Mouse (Mus musculus) cerebellum, adult 9-10 months (tissue): ENCODE measurements at regions not wholly inside any gene's neighbourhood (a gene's known extent, or its start where the extent isn't known, plus 50 kb on each side); places are given as distances from the start of the nearest gene placed in this dataset.

Experiments used
- DNase-seq: peaks from one replicate; pipeline ENCODE4 v3.0.0; 2022

GRCm38 (mm10) chr1:75839551-75840223 lies 293.6 kb downstream of the Slc4a3 start:
- DNase-seq, result no peak

GRCm38 (mm10) chr1:75842396-75842795 lies 296.3 kb downstream of the Slc4a3 start:
- DNase-seq, result no peak

- peak; percentile 31 for DNase-seq
Observed at GRCm38 (mm10) chr1:75843326-75843725, 297.3 kb downstream of the Slc4a3 start.

GRCm38 (mm10) chr1:75844123-75844522 lies 298.1 kb downstream of the Slc4a3 start:
- no peak for DNase-seq

- no peak for DNase-seq
Observed at GRCm38 (mm10) chr1:75844529-75844928, 298.5 kb downstream of the Slc4a3 start.

GRCm38 (mm10) chr1:75844981-75845380 lies 298.9 kb downstream of the Slc4a3 start:
- DNase-seq, result no peak

- no peak for DNase-seq
Observed at GRCm38 (mm10) chr1:75845771-75846535, 299.9 kb downstream of the Slc4a3 start.

- peak; percentile 49 for DNase-seq
Observed at GRCm38 (mm10) chr1:75847681-75848080, 301.6 kb downstream of the Slc4a3 start.

- DNase-seq, result no peak
Observed at GRCm38 (mm10) chr1:75848436-75848835, 302.4 kb downstream of the Slc4a3 start.

GRCm38 (mm10) chr1:75850131-75850530 lies 304.1 kb downstream of the Slc4a3 start:
- no peak for DNase-seq

- no peak for DNase-seq
Observed at GRCm38 (mm10) chr1:75858551-75859255, 312.6 kb downstream of the Slc4a3 start.

- no peak for DNase-seq
Observed at GRCm38 (mm10) chr1:75862757-75863156, 316.7 kb downstream of the Slc4a3 start.

- no peak for DNase-seq
Observed at GRCm38 (mm10) chr1:75866556-75866955, 320.5 kb downstream of the Slc4a3 start.

- no peak for DNase-seq
Observed at GRCm38 (mm10) chr1:75869414-75869813, 323.3 kb downstream of the Slc4a3 start.

GRCm38 (mm10) chr1:75869846-75870245 lies 323.8 kb downstream of the Slc4a3 start:
- DNase-seq, result no peak

GRCm38 (mm10) chr1:75873911-75874310 lies 327.8 kb downstream of the Slc4a3 start:
- no peak for DNase-seq

- peak; percentile 63 for DNase-seq
Observed at GRCm38 (mm10) chr1:75877209-75877608, 331.1 kb downstream of the Slc4a3 start.

- DNase-seq, result no peak
Observed at GRCm38 (mm10) chr1:75885632-75886031, 339.6 kb downstream of the Slc4a3 start.

- DNase-seq, result no peak
Observed at GRCm38 (mm10) chr1:75888499-75889208, 342.6 kb downstream of the Slc4a3 start.

- DNase-seq, result no peak
Observed at GRCm38 (mm10) chr1:75889847-75890591, 344.0 kb downstream of the Slc4a3 start.

GRCm38 (mm10) chr1:75890636-75891276 lies 344.7 kb downstream of the Slc4a3 start:
- no peak for DNase-seq

- DNase-seq, result no peak
Observed at GRCm38 (mm10) chr1:75895550-75895949, 349.5 kb downstream of the Slc4a3 start.
